Mouse (Mus musculus) adrenal gland, postnatal 25 days (tissue): ENCODE measurements around the gene Vezf1. TPM values are rescaled to one million over a fixed set of nuclear protein-coding genes. Genes with fewer than 3 reads are reported as not detected.
A peak's percentile ranks its signal among the peaks of the same experiment; 100 is the strongest.

ENCODE experiments used
- DNase-seq: peaks from one replicate; pipeline ENCODE4 v3.0.0; 2021; ENCODE audit warnings: mixed read lengths
- total RNA-seq: library from RNA; stranded (reverse); gene quantifications from 2 replicates; pipeline ENCODE4 v1.2.3, GENCODE M21; 2021

Vezf1 gene
- total RNA-seq, 1 experiment from 2014 or later = 51.8 TPM

DNA sequence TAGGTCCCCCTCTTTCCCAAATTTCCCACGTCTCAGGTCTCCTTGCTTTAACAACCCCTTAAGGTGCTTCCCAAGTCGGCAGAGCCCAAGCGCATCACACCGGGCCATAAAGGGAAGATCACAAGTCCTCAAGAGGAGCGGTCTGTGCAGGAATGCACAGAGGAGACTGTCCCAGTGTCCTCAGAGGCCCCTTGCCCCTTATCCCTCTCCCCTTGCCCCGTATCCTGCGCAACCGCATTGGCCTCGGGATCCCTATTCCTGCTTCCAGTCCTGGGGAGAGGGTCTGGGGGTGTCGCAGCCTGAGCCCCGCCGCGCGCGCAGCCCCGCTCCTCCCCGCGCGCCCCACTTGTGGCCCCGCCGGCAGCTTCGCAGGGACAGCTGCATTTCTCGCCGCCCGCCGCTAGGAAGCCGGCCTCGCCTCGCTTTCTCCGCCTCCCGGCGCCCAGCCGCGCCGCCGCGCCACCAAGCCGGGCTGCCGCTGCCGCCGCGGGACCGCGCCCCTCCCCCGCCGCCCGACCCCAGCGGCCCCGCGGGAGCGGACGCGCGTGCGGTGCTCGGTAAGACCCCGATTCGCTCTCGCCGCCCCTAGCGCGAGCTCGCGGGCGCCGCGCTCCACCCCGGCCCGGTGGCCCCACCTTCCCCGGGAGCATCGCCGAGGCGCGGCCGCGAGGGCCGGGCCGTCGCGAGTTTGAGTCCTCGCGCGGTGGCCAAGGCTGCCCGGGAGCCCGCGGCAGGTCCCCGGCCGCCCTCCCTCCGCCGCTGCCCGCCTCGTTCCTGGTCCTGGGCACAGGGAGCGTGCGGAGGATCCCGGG, 30.9 kb downstream of the Vezf1 start:
- DNase-seq = peak; percentile 84

DNA sequence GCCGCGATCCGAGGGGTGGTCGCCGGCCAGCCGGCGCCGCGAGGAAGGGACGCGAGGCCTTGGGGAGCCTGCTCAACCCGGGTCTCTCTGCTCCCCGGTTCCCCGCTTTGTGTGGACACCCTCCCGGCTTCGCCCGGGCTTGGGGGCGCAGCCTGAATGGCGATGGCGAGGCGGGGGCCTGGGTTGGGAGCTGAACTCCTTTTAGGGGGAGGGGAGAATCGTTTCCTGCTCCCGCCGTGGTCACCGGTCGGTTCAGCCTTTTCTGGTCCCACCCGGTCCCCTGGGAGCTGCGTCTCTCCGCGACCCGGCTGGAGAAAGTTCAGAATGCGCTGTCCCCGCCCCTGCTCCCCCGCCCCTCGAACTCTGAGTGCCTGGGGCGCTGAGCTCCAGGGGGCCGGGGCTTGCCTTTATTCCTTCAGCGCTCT, 31.5 kb downstream of the Vezf1 start:
- peak; percentile 82 for DNase-seq

DNA sequence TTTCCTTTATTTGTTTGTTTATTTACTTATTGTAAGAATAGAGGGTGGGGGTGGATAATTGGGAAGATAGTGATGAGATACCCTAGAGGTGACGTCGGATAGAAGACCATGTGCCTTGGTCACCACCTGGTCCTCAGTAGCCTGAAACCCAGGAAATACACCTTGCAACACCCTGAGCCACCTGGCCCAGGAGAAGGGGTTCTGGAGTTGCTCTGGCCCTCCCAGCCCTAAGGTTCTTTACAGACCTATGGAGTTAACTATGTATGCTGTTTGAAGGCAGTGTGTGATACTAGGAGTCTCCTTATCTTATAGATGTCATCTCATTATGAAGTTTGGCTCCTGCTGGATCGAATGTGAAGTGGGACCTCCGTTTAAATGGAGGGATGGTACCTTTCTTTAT, 32.1 kb downstream of the Vezf1 start:
- no peak for DNase-seq

DNA sequence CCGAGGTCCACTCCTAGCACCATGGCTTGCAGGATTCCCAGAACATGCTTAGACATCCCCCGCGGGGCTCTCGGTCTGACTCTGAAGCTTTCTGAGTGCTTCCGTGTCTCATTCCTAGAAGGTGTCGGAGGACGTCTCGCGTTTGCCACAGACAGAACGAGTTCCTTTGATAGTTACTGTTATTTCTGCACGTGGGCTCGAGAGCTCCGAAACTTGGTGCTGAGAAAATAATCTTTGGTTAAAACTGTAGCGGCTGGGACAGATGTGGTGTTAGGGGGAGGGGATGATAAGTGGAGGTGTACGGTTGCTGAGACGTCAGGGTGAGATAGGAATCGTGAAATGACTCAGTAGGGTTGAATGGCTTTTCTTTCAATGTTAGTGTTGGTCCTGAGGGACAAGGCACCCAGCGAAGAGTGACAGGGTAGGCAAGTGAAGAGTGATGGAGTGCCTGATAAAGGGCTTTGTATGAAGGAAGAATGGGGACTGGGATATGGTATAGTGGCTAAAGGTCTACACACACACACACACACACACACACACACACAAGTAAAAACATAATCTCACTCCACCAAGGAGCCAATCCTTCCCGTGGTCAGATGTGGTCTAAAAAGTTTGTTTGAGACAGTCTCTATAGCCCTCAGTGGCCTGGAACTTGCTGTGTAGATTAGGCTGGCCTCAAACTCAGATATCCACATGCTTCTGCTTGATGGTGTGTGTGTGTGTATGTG, 35.3 kb downstream of the Vezf1 start:
- no peak for DNase-seq

DNA sequence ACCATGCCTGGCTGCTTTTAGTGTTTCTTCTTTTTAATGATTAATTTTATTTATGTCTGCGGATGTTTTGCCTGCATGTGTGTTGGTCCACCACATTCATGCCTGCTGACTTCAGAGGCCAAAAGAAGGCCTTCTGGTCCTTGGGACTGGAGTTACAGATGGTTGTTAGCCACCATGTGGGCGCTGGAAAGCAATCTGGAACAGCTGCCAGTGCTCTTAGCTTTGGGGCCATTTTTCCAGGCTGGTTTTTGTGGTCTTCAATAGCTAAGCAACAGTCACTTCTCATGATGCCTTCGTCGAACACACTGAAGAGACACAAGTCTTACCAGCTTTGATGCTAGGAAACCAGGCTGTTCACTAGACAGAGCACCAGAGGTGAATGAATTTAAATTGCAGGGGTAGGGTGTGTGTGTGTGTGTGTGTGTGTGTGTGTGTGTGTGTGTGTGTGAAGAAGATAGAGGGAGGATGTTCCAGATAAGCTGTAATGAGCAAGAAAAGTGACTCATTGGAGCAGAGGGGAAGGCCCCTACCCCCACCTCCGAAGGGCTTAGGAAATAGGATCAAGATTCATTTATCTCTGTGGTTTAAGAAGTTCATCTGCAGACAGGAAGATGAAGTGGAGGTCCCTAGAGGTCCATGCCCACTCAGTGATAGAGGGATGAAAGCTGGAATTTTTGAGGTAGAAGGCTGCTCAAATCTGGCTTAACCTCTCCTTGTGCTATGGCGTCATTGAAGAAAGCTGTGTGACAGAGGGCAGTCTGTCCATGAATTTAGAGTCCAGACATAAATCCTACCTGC, 37.6 kb downstream of the Vezf1 start:
- DNase-seq = no peak

DNA sequence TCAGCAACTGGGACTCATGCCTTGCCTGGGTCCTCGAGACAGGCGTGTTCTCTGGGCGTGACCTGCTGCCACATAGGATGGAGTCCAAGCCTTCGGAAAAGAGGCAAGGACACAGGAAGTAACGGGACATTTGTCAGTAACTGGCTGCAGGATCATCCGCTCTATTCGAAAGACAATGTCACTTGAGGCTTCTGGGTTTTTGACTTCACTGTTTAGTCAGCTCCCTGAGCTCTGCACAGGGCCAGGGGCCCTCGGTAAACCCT, 38.1 kb downstream of the Vezf1 start:
- DNase-seq = no peak

DNA sequence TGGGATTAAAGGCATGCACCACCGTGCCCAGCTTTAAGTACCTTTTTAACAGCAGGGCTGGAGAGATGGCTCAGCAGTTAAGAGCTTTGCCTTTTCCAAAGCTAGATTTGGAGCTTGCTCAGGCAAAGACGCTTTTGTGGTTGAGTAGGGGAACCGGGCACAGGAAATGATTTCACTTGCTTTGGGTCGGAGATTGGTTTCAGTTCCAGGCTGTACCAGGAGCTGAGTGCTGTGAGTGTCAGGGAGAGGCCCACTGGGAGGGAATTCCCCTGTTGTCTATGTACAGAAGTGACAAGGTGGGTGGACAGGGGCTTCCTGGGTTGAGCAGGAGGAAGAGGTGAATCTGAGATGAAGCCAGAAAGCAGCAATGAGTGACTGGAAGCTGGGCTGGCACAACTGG, 39.3 kb downstream of the Vezf1 start:
- no peak for DNase-seq

DNA sequence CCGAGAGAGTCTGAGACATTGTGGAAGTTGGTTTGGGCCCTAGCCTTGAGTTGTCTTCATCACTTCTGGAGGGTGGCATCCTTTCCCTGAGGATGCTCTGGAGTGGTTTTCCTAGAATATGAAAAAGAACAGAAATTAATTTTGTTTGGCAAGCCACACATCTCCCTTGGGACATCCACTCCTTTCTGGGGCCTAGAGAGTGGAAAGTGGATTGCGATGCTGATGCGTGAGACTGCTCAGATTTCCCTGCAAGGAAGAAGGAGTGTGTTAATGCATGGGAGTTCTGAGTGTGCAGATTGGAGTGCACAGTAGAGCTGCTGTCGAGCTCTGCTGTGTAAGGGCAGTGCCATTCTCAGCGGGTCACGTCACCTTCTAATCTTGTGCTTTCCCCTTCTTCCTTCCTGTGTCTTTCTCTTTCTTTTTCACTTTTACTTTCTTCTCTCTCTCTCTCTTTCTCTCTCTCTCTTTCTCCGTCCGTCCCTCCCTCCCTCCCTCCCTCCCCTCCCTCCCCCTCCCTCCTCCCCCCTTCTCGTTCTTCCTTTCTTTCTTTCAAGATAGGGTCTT, 42.0 kb downstream of the Vezf1 start:
- no peak for DNase-seq

DNA sequence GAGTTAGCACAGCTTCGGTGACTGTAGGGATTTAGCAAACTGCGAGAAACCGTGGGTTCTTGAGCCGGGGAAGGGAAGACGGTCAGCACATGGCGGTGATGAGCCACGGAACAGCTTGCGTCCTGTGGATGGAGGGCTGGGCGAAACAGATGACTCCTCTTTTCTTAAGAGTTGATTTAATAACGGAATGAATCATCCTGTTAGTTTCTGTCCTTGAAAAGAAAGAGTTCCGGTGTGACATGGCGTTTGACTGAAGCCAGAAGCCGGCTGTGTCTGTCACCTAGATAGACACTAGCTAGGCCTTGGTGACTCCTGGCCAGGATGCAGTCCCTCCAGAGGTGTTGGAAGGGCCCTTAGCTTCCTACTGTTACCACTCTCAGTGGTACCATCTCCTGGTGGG, 44.0 kb downstream of the Vezf1 start:
- DNase-seq = peak; percentile 37

DNA sequence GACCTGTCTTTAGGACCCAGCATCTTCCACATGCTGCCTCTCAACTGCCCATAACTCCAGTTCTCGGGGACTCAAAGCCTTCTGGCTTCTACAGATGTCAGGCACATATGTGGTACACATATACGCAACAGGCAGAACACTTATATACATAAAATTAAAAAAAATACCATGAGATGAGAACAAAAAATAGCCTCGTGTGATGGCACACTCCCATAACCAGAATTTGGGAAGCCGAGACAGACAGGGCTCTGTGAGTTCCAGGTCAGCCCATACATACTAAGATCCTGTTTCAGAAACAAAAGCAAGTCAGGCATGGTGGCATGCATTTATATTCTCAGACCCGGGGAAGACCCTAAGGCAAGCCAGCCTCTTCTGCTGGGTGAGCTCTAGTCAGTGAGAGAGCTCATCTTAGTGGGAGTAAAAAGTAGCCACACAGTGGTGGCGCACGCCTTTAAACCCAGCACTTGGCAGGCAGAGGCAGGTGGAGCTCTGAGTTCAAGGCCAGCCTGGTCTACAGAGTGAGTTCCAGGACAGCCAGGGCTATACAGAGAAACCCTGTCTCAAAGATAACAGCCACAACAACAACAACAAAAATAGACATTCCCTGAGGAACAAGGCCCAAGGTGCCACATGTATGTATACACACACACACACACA, 44.7 kb downstream of the Vezf1 start:
- no peak for DNase-seq

DNA sequence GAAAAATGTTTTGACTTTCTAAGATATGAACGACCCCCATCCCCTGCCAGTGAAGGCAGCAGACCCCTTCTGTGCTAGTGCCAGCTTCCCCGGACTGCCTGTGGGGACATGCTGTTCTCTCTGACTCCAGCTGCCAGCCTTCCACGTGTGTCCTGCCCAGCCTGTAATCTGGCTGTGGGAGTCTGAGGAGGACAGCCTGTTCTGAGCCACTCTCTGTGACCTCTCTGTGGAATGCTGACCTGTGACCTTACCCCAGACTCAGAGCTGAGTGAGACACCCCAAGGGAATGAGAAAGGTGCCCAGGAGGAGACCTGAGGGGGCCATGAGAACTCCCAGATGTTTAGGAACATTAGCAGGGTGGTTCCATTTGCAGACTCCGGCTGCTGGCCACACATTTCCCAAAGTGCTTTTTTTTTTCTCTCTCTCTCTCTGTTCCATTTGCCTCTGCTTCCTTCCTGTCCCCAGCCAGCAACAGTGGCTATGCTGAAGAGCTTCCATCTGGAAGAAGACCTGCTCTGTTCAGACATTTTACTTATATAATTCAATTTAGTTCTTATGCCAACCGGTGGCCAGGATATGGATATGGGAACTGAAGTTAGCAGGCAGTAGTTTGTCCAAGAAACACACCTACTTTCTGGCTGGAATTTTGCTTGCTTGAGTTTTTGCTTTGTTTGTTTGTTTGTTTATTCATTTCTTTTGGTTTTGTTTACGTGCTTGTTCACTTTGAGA, 45.6 kb downstream of the Vezf1 start:
- peak; percentile 26 for DNase-seq

DNA sequence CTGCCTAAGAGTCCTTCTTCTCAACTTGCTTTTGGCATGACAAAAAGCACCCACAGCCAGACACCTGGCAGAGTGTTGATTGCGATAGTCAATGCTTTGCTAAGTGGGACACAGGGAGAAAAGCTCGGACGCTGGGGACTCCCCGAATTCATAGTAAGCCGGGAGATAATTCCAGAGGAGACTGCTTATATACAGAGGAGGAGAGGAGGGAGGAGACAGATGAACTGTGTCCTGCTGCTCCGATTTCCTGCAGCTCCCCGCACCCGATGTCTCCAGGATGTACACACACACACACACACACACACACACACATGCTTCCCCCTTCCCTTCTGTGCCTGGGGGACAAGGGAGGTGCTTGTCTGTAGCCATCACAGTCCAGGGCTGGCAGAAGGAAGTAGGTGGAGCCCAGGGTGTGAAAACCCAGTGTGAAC, 46.8 kb downstream of the Vezf1 start:
- no peak for DNase-seq

DNA sequence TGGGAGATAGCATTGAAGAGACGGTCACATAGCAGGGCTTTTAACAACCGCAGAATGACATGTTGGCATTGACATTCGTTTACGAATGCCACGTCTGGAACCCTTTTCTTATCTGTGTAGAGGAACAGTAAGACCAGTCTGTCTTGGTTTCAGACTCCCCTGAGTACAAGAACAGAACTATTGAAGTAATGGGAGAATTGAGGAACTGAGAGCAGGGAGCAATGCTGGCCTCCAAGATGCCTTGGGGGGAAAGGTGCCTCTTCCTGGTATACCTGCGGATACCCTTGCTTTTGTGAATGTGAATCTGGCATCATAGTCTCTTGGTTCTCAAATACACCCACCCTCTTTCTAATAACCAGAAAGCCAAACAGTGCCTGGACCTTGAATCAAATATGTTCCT, 48.5 kb downstream of the Vezf1 start:
- no peak for DNase-seq

DNA sequence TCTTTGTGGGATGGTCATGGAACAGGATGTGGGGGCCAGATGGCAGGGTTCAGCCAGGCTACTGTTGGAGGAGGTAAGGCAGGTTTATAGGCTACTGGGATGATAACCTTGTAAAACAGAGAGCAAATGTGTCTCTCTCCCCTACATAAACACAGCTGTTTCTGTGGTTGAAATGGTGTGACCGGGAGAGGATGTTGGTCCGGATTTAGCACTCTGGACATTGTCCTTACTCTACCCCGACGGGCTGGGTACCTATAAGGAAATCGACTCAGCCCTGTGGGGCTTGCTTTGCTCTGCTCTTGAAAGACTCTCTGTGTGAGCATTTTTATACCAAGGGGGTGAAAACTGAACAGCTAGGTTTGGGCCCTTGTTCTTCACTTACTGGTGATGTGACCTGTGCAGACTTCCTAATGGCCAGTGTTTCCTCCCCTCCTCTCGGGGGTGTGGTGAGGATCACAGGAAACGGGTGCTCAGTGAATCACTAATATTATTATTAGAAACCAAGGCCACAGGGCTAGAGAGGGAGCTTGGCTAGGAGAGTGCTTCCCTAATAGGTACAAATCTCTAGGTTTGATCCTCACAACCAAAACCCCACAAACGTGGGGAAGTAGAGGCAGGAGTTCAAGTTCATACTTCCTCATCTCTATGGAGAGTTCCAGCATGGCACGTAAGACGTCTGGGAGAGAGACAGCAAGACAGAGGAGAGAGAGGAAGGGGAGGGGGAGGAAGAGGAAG, 49.4 kb downstream of the Vezf1 start:
- DNase-seq = peak; percentile 44

DNA sequence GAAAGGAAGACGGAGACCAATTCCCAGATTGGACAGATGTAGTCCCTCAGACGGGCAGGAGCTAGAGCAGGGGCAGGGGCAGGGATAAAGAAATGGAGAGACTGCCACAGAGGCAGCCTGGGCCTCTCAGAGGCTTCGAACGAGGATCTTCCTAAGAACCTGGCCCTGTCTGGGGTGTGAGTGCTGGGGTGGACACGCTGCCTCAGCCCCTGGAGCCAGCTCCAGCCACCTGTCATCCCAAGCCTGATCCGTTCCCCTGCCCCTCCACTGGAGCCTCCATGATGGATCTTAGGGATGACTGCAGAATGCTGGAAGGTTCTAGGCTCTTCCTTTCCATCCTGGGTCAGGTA, 50.0 kb downstream of the Vezf1 start:
- no peak for DNase-seq

DNA sequence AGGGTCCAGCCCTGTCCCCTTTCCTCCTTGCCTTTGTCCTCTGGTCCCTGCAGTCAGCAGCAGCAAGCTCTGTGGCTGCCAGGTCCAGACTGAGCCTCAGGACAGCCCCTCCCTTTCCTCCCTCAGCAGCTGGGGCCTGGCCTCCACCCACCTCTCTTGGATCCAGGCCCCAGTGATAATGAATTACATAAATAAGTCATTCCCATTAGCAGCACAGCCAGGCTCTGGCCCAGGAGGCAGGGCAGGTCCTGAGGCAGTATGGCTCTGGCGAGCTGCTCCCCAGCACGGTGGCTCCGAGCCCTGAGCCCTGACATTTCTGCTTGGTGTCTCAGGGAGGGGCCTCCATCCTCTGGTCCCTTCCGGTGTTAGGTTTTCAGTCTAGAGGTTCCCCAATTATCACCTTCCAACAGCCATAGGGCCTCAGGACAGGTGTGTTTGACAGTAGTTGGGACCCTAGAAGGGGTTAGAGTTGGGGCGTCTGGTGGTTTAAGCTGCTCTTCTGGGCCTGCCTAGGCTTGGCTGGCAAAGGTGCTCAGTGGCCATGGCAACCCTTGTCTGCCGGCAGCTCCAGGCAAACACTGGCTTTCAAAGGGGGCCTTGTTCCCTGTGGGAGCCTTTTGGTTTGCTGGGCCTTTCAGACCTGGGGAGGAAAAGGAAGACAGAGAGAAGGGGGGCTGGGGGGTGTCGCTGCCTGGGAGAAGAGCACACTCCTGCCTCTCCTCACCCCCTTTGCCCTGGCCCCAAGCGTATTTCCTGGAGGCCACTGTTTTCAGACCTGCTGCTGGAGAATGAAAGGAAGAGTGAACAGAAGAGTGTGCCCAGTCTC, 51.0 kb downstream of the Vezf1 start:
- peak; percentile 73 for DNase-seq

DNA sequence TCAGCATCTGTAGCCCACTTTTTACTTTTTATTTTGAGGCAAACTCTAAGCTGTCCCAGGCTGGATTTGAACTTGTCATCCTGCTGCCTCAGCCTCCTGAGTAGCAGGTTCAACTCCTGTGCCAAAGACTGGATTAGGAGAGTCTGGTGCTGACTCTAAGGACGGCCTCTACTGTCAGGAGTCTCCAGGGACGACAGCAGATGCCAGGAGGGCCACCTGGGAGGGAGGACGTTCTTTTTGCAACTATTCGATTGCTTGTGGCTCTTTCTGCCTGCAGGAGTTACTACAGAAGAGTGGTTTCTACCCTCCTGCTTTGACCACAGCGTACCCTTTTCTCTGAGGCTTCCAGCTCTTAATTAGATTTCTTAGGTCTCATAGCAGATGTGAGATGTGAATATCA, 54.5 kb downstream of the Vezf1 start:
- DNase-seq = no peak

DNA sequence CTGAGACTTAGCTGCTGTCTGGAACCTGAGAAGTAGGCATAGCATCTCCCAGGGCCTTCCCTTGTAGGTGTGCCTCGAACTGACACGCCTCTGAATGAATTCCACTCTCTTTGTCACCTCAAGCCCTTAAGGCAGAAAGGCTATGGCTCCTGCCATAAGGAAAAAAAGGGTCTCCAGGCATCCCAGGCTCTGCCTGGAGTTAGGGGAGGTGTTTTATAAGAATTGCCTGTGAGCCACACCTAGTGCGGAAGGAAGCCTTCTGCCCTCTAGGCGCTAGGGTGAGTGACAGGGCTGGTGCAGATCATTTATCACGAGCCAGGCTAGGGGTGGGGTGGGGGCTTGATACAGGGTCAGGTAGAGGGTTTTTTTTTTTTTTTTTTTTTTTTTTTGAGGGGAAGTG, 54.9 kb downstream of the Vezf1 start:
- no peak for DNase-seq

DNA sequence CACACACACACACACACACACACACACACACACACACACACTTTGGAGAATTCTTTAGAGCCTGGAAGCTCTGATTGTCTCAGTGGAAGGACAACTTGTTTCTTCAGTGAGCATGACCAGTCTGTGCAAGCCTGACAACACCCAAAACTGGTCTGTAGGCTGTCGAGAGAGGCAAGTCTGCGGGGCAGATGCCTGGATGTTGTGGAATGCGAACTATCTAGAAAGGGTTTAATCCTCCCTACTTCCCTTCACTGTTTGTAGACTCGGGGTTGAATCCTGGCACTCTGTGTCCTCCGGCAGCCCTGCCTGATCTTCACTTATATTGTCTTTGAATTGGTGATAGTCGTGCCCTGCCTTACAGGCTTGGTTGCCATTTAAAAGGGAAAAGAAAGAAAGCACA, 55.7 kb downstream of the Vezf1 start:
- no peak for DNase-seq

DNA sequence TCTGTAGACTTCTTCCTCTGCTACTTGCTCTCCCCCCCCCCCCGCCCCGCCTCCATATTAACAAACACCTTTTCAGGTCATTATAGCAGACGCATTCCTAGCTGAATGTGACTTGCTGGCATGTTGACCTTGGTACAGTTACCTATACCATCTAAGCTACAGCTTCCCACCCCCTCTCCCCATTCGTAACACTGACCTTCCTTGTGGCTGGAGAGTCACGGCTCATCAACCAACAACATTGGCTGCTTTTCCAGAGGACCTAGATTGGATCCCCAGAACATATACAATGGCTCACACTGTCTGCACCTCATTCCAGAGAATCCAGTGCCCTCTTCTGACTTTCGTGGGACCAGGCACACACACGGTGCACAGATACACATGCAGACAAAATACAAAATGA, 57.4 kb downstream of the Vezf1 start:
- DNase-seq = no peak
